Mouse (Mus musculus) neutrophil, adult 5-6 weeks (primary cell): ENCODE results near the gene Vhl. TPM values are rescaled to one million over a fixed set of nuclear protein-coding genes. Genes with fewer than 3 reads are reported as not detected.

Experiments
- total RNA-seq: library from RNA; stranded (forward); fragments of 200-1000 nt; gene quantifications from 2 replicates; pipeline ENCODE4 v1.2.3, GENCODE M21; 2017

The Vhl gene
- total RNA-seq, 1 experiment from 2014 or later = 14.9 TPM

Other genes with a start within 250 kb of the Vhl start
- gene Tada3, start 246.1 kb upstream of the Vhl start, total RNA-seq = 27.2 and 31.6 TPM in 2 replicates
- 169 and 173 TPM in 2 replicates for gene Arpc4, start 245.8 kb upstream of the Vhl start, total RNA-seq
- 29.3 and 38.9 TPM in 2 replicates for gene Ttll3, start 234.7 kb upstream of the Vhl start, total RNA-seq
- gene Rpusd3, start 204.6 kb upstream of the Vhl start, total RNA-seq = 5.1 and 7.6 TPM in 2 replicates
- gene Cidec, start 188.2 kb upstream of the Vhl start, total RNA-seq = not detected in 2 replicates
- gene Jagn1, start 181.4 kb upstream of the Vhl start, total RNA-seq = 6.2 and 7.7 TPM in 2 replicates
- 0.12 and 0.25 TPM in 2 replicates for gene Il17re, start 165.5 kb upstream of the Vhl start, total RNA-seq
- not detected in 2 replicates for gene Il17rc, start 152.5 kb upstream of the Vhl start, total RNA-seq
- gene Creld1, start 140.7 kb upstream of the Vhl start, total RNA-seq = 8.5 and 9.8 TPM in 2 replicates
- 0.12 TPM in 1 of 2 replicates, not detected in the other for gene Prrt3, start 122.0 kb upstream of the Vhl start, total RNA-seq
- 27.6 and 38.4 TPM in 2 replicates for gene Emc3, start 92.3 kb upstream of the Vhl start, total RNA-seq
- 0.86 and 1.4 TPM in 2 replicates for gene Fancd2, start 92.3 kb upstream of the Vhl start, total RNA-seq
- not detected in 2 replicates for gene Fancd2os, start 23.2 kb upstream of the Vhl start, total RNA-seq
- gene Brk1, start 19.2 kb upstream of the Vhl start, total RNA-seq = 94.3 and 105 TPM in 2 replicates
- 151 and 160 TPM in 2 replicates for gene Irak2, start 14.5 kb downstream of the Vhl start, total RNA-seq
- gene Tatdn2, start 73.1 kb downstream of the Vhl start, total RNA-seq = 125 and 154 TPM in 2 replicates
- 0.74 TPM in 1 of 2 replicates, not detected in the other for gene Ghrl, start 95.9 kb downstream of the Vhl start, total RNA-seq
- 67.4 and 82.3 TPM in 2 replicates for gene Sec13, start 116.8 kb downstream of the Vhl start, total RNA-seq